Mouse (Mus musculus) midbrain, embryonic 10.5 days (tissue): ENCODE data around the gene Pla2g16. TPM values are rescaled to one million over a fixed set of nuclear protein-coding genes. Genes with fewer than 3 reads are reported as not detected.

Experiments used
- DNase-seq: peaks from one replicate; pipeline ENCODE4 v3.0.0-alpha.2; 2017; ENCODE audit warnings: low spot score
- H3K27ac ChIP-seq: fragments of 300-500 bp; sonication (generic); replicated peaks from 2 replicates; pipeline ENCODE4 v1.5.1; 2016; ENCODE audit warnings: mild to moderate bottlenecking
- H3K27me3 ChIP-seq: fragments of 300-500 bp; sonication (generic); 2 replicates; pipeline ENCODE4 v1.6.1; 2016; ENCODE audit warnings: low read depth, mild to moderate bottlenecking; ENCODE audit not compliant: poor library complexity, severe bottlenecking
- H3K36me3 ChIP-seq: fragments of 300-500 bp; sonication (generic); 2 replicates; pipeline ENCODE4 v1.6.1; 2016; ENCODE audit warnings: mild to moderate bottlenecking, moderate library complexity
- H3K4me1 ChIP-seq: fragments of 300-500 bp; sonication (generic); 2 replicates; pipeline ENCODE4 v1.6.1; 2016
- H3K4me3 ChIP-seq: fragments of 300-500 bp; sonication (generic); 2 replicates; pipeline ENCODE4 v1.5.1; 2016; ENCODE audit warnings: mild to moderate bottlenecking, moderate library complexity
- H3K9me3 ChIP-seq: fragments of 300-500 bp; sonication (generic); replicated peaks from 2 replicates; pipeline ENCODE4 v1.6.1; 2016; ENCODE audit warnings: mild to moderate bottlenecking
- WGBS: fragments of 180-500 bp; shearing (Covaris S2); methylation state at CpG from one replicate; pipeline ENCODE4 v1.1.7; 2016; 5-methylcytosine and 5-hydroxymethylcytosine counted together
- polyA plus RNA-seq: library from polyadenylated mRNA; unstranded; fragments of >200 nt; fragmentation: Nextera tagmentation; extraction: Ambion mirVana; gene quantifications from 2 replicates; pipeline ENCODE4 v1.2.1, GENCODE M21; 2016

Gene Pla2g16
- polyA plus RNA-seq, 1 experiment from 2014 or later: 4.2 TPM

DNA sequence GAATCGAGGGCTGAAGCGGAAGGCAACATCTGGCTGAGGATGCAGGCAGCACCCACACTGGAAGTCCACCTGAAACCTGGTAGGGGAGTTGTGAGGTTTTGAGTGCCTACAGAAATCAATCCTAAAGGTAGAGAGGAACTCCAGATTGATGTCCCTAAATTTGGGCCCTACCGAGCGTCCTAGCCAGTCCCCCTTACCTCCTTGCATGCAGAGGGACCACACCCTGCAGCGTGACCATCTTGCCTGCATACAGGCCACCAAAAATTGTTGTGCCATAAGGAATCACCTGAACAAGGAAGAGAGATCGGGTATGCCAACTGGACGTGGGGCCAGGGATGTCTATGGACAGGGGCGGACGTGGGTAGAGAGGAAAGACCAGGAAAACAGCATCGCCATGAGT, 46.8 kb downstream of the Pla2g16 start:
- Histone ChIP-seq H3K36me3 (no peaks in the 10 kb centered on the region), H3K9me3 (no peaks in the 10 kb centered on the region), H3K27me3 (peaks cover 29% of the 10 kb centered on the region), H3K4me1 (peaks cover 22% of the 10 kb centered on the region), H3K27ac (no peak overlapping the region), H3K4me3 (no peak overlapping the region)
- no peak for DNase-seq
- 95% methylated on average over 10 of the region's 10 CpGs for WGBS

DNA sequence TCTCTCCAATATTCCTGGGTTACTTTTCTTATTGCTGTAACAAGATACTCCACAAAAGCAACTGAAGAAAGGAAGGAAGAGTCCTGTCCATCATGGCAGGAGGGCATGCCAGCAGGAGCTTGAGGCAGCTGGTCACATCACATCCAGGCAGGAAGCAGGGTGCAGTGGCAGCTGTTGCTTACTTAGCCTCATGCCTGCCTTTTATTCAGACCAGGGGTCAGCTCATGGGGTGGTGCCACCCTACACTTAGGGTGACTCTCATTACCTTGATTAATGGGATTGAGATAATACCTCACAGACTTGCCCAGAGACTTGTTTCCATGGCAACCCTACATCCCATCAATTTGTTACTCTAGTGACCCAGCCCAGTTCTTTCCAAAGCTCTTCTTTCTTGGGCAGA, 47.8 kb downstream of the Pla2g16 start:
- Histone ChIP-seq H3K27me3 (peaks cover 29% of the 10 kb centered on the region), H3K9me3 (no peaks in the 10 kb centered on the region), H3K4me1 (peaks cover 22% of the 10 kb centered on the region), H3K4me3 (no peak overlapping the region), H3K36me3 (no peaks in the 10 kb centered on the region), H3K27ac (no peak overlapping the region)
- DNase-seq: no peak

DNA sequence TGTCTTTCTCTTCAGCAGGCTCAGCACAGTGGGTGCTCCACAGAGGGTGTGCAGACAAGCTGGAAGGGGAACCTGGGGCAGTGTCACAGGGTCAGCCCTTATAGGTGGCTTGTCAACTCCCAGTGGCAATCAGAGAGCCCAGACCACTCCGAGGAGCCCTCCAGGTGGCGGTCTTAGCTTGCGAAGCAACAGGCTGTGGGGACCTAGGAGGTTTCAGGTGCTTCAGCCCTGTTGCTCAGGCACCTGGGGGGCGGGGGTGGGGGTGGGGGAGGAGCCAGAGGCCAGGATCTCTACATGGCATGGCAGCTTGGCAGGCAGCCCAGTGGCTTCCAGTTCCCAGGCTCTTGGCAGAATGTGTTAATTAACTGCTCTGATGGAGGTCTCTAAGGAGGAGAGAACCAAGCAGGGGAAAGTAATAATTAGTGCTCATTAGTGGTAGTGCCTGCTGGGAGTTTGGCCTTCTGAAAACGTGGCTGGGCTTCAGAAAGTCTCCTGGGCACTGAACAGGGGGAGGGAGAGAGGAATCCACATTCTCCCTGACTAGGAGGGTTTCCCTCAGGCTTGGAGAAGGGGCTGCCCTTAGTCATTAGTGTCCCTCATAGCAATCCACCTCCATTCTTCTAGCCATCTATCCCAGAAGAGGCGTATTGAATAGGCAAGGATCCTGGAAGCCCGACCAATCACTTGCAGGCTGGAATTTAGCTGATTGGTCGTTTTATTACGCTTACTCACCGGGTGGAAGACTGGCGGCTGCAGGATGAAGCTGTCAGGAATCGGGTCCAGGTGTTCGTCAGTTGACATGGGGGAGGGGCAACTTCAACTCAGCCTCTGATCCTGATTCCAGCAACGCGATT, 48.9 kb downstream of the Pla2g16 start:
- DNase-seq: no peak
- 5% methylated on average over 15 of the region's 15 CpGs for WGBS
- Histone ChIP-seq H3K4me3 (peak overlapping the region; percentile 46), H3K27me3 (peaks cover 30% of the 10 kb centered on the region), H3K27ac (no peak overlapping the region), H3K36me3 (no peaks in the 10 kb centered on the region), H3K9me3 (no peaks in the 10 kb centered on the region), H3K4me1 (peaks cover 22% of the 10 kb centered on the region)

DNA sequence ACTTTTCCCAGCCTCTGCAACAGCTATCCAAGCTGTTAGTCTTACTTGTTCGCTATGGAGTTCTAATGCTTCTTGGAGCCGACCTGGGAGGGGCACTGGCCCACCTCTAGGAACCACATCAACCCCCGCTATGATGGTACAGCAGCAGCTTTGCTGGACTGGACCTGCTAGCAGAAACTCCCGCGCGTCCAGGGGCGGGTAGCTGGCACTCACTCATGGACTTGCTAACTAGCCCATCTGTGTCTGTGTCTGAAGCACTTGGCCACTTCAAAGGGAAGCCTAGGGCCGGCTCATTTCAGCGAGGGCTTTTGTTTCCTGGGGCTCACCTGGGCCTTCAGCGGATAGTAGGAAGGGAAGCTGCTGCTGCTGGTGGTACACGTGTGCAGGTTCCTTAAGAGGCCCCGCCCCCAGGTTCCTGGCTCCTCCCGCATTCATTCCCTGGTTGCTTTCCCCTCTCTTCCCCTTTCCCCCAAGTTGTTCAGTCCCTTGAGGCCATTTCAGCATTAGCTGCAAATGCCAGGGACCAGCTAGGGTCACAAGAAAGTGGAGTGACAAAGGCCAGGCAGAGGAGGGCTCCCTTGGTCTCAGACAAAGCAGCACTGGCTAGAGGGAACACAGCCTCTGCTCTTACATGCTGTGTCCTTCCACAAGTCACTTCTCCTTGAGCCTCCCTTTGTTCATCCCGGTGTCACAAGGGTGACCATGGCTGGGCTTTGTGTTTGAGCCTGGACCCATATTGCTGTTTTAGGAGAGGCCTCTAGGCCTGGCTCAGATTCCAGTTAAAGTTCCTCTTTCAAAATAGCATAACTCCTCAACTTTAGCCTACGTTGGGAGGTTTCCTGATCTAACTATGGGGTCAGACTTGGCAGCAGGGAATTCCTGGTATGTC, 49.8 kb downstream of the Pla2g16 start, which contains the start of gene Lgals12:
Gene Lgals12 (minus strand): TSS at position 393 of the 889 bp plus-strand sequence.
- H3K27ac ChIP-seq: no peak within 1 kb of the TSS
- 7% methylated on average over 15 of the region's 15 CpGs for WGBS
- peaks cover 39% of the 10 kb centered on the region for H3K27me3 ChIP-seq

DNA sequence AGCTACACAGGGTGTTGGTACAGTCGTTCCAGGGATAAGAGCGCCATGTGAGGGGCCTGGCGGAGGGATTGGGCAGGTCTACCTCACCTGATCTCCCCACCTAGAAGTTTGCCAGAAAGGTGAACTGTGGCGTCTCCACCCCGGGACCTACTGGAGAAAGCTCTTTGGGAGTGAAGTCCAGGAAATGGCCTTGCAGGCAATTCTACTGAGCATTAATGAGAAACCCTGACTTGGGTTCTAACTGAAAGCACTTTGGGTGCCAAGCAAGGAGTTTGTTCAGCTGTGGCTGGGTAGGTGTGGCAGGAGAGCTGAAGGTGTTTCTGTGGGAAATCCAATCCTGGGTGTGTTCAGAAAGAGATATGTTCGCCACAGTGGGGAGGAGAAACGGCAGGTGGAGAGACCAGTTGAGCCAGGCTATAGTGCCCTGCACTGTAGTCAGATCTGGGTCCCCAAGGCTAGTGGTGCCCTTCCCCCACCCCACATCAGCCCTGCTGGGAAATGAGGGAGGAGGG, 50.5 kb downstream of the Pla2g16 start:
- Histone ChIP-seq H3K27me3 (peaks cover 46% of the 10 kb centered on the region), H3K27ac (no peak overlapping the region), H3K36me3 (no peaks in the 10 kb centered on the region), H3K4me3 (no peak overlapping the region), H3K9me3 (no peaks in the 10 kb centered on the region), H3K4me1 (peaks cover 33% of the 10 kb centered on the region)
- 84% methylated on average over 7 of the region's 7 CpGs for WGBS
- no peak for DNase-seq

More for the DNA sequence above, 49.8 kb downstream of the Pla2g16 start, which contains the start of gene Lgals12:
- peak within 1 kb of the TSS; percentile 46 for H3K4me3 ChIP-seq
- H3K4me1 ChIP-seq: peaks cover 26% of the 10 kb centered on the region
- DNase-seq: no peak
- no peaks in the 10 kb centered on the region for H3K9me3 ChIP-seq
- no peaks in the 10 kb centered on the region for H3K36me3 ChIP-seq

DNA sequence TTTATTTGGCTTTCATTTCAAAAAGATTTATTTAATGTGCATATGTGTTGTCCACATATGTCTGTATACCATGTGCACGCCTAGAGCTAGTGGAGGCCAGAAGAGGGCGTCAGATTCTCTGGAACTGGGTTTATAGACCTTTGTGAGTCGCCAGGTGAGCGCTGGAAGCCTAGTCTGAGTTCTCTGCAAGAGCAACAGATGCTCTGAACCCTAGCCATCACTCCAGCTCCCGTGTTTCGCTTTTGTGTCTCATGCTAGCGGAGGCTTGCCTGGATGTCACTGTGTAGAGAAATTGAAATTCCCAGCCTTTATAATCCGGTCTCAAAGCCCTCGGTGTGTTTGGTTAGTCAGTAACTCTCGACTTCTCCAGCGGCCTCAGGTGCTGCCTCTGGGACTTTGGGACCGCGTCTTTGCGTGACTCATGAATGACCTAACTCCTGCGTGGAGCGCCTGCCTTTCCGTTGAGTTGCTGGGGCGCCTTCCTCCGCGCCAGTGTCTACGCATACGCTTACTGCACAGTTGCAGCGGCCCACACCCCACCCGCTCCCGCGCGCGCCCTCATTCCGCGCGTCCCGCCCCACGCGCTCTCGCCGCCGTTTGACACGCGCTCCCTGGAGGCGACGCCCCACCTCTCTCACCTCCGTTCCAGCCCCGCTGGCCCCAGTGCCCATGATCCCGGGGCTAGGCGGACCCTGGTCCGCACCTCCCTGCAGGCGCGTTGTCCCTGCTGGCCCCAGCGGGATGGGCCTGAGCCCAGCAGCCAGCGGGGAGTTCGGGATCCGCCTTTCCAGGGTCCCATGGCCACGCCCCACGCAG, 54.9 kb downstream of the Pla2g16 start, which contains the start of gene Hrasls5:
Gene Hrasls5 (plus strand): TSS at position 600 of the 816 bp plus-strand sequence.
- peak; percentile 32 for DNase-seq

DNA sequence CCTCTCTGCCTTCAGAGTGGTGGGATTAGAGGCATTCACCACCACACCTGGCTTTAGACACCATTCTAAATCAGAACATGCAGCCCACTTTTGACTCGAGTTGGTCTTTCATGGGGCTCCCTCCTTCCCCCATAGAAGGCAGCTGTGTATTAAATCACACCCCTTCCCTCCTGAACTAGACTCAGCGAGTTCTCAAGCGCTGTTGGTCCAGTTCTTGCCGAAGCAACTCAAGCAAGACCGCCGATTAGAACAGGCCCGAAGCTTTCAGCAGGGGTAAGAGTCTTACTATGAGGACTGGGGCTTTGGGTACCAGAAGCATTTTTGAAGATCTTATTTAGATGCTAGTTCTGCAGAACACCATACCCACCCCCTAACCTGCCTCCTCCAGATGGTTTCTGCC, 55.9 kb downstream of the Pla2g16 start:
- Histone ChIP-seq H3K4me3 (no peak overlapping the region), H3K9me3 (no peaks in the 10 kb centered on the region), H3K27me3 (peaks cover 38% of the 10 kb centered on the region), H3K27ac (no peak overlapping the region), H3K4me1 (peaks cover 10% of the 10 kb centered on the region), H3K36me3 (no peaks in the 10 kb centered on the region)
- 80% methylated on average over 7 of the region's 7 CpGs for WGBS
- no peak for DNase-seq

More for the DNA sequence above, 54.9 kb downstream of the Pla2g16 start, which contains the start of gene Hrasls5:
- Histone ChIP-seq H3K4me3 (peak within 1 kb of the TSS; percentile 54), H3K27ac (no peak within 1 kb of the TSS; the same call in 1 of the 2 replicates), H3K36me3 (no peaks in the 10 kb centered on the region), H3K27me3 (peaks cover 48% of the 10 kb centered on the region), H3K4me1 (peaks cover 15% of the 10 kb centered on the region), H3K9me3 (no peaks in the 10 kb centered on the region)
- WGBS: 4% methylated on average over 54 of the region's 54 CpGs

DNA sequence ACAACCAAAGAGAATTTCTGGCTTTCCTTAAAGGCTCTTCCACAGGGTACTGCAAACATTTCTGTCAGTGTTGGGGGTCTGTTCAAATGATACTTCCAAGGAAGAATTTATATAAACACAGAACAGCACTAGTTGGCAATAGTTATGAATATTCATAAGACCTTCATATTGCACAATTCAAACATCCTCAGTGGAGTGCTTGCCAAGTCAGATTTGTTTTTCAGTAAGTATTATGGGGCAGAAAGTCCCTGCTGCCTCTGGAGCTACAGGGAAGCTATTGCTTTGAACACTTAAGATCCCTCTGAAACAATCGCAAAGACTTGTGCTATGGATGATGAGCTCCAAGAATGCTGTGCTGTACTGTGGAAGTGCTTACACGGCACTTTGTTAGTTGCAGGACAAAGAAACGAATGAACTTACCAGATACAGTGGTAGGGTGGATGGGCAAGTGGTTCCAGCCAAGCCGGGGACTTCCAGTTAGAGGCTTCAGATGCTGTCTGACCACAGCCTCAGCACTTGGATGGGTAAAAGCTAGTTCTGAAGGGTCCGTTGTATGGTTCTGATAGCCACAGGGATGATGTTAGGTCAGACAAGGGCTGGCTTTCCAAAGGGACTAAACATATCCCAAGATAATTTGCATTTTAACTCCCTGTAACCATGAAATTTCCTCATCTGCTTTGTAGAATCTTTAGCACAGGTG, 59.1 kb downstream of the Pla2g16 start:
- DNase-seq: no peak
- 83% methylated on average over 5 of the region's 5 CpGs for whole genome bisulfite sequencing

DNA sequence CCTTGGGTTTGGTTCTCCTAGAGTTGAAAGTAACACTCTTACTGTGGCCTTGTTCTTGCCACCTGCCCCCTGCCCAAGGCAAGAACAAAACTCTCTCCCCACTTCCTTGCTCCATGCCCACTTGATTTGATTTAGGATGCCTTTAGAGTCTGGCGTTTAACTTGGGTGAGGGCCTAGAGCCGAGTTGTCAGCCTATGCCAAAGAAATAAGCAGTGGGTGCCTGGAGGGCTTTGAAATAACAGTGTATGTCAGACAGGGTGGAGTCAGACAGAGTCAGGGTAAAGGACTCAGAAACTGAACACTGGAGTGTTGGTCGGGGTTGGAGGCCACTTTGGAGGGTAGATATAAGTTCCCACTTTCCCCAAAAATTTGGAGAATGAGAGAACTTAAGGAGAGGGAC, 59.8 kb downstream of the Pla2g16 start:
- no peak for DNase-seq
- WGBS: 72% methylated on average over 3 of the region's 3 CpGs
- no peaks in the 10 kb centered on the region for H3K9me3 ChIP-seq

More for the DNA sequence above, 59.1 kb downstream of the Pla2g16 start:
- no peaks in the 10 kb centered on the region for H3K36me3 ChIP-seq
- no peaks in the 10 kb centered on the region for H3K9me3 ChIP-seq
- H3K27ac ChIP-seq: no peak overlapping the region
- peaks cover 10% of the 10 kb centered on the region for H3K4me1 ChIP-seq
- peaks cover 34% of the 10 kb centered on the region for H3K27me3 ChIP-seq
- no peak overlapping the region for H3K4me3 ChIP-seq

DNA sequence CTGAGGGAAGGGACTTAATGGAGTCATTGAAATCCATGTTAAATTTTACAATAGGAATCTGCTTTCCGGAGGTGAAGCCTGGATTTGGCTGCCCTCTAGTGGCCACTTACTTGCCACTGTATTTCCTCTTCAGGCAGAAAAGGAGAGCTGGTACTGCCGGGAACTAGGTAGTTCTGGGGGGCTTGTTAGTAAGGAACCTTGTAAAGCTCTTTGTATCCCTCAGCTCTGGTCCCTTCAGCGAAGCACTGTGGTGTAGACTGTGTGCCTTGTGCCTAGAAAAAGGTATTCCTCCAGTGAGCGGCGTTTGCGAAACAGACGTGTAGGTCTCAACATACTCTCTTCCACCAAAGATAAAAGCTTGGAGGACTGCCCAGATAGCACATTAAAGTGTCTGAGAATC, 60.4 kb downstream of the Pla2g16 start:
- H3K27ac ChIP-seq: no peak overlapping the region
- no peak overlapping the region for H3K4me3 ChIP-seq
- 47% methylated on average over 7 of the region's 7 CpGs for WGBS
- peaks cover under 1% of the 10 kb centered on the region for H3K4me1 ChIP-seq
- H3K27me3 ChIP-seq: peaks cover 21% of the 10 kb centered on the region
- no peaks in the 10 kb centered on the region for H3K36me3 ChIP-seq
- no peaks in the 10 kb centered on the region for H3K9me3 ChIP-seq
- DNase-seq: peak; percentile 68

More for the DNA sequence above, 59.8 kb downstream of the Pla2g16 start:
- no peaks in the 10 kb centered on the region for H3K36me3 ChIP-seq
- no peak overlapping the region for H3K27ac ChIP-seq
- peaks cover 27% of the 10 kb centered on the region for H3K27me3 ChIP-seq
- H3K4me1 ChIP-seq: peaks cover 6% of the 10 kb centered on the region
- H3K4me3 ChIP-seq: no peak overlapping the region

DNA sequence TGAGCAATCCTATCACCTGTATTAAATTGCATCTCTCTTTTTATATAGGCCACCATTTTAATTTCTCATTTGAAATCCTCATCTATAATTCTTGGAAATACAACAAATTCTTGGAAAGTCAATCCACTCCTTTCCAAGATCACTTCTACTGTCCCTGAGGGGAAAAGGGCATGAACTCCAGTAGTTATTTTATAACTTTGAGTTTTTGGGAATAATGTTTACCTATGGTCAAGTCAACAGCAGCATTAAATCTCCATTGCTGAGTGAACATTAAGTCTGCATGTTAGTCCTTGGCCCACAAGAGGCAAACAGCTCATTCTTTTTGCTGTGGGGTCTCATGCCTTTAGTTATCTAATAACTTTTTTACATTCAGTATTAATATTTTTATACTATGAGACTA, 75.8 kb downstream of the Pla2g16 start:
- H3K4me3 ChIP-seq: no peak overlapping the region
- no peaks in the 10 kb centered on the region for H3K9me3 ChIP-seq
- no peak overlapping the region for H3K27ac ChIP-seq
- no peak for DNase-seq
- no peaks in the 10 kb centered on the region for H3K36me3 ChIP-seq
- H3K4me1 ChIP-seq: no peaks in the 10 kb centered on the region
- no peaks in the 10 kb centered on the region for H3K27me3 ChIP-seq
